Mouse (Mus musculus) stomach, embryonic 14.5 days (tissue): ENCODE results near the gene Vps16. TPM values are rescaled to one million over a fixed set of nuclear protein-coding genes. Genes with fewer than 3 reads are reported as not detected.
A peak's percentile ranks its signal among the peaks of the same experiment; 100 is the strongest.

ENCODE experiments used
- ATAC-seq: fragments of 200-750 bp; cut with Nextera tagmentation; 2 replicates; pipeline ENCODE4 v1.8.0; 2017; ENCODE audit warnings: low read depth, moderate TSS enrichment; ENCODE audit not compliant: insufficient number of reproducible peaks, insufficient read depth, low FRiP score
- H3K27ac ChIP-seq: fragments of 300-500 bp; sonication (generic); 2 replicates; pipeline ENCODE4 v1.5.1; 2014; ENCODE audit warnings: mild to moderate bottlenecking, low read length, moderate library complexity, mixed read lengths
- H3K27me3 ChIP-seq: fragments of 300-500 bp; sonication (generic); 2 replicates; pipeline ENCODE4 v1.6.1; 2014; ENCODE audit warnings: low read length, control low read depth, mixed read lengths; ENCODE audit not compliant: control insufficient read depth, insufficient read depth
- H3K36me3 ChIP-seq: fragments of 300-500 bp; sonication (generic); 2 replicates; pipeline ENCODE4 v1.6.1; 2014; ENCODE audit warnings: mild to moderate bottlenecking, control low read depth, low read length, moderate library complexity, mixed read lengths; ENCODE audit not compliant: control insufficient read depth, insufficient read depth
- H3K4me1 ChIP-seq: fragments of 300-500 bp; sonication (generic); 2 replicates; pipeline ENCODE4 v1.6.1; 2014; ENCODE audit warnings: low read length, control low read depth, mixed read lengths; ENCODE audit not compliant: control insufficient read depth, insufficient read depth
- H3K4me2 ChIP-seq: fragments of 300-500 bp; sonication (generic); replicated peaks from 2 replicates; pipeline ENCODE4 v1.6.1; 2014; ENCODE audit warnings: low read depth, low read length, control low read depth
- H3K4me3 ChIP-seq: fragments of 300-500 bp; sonication (generic); 2 replicates; pipeline ENCODE4 v1.5.1; 2014; ENCODE audit warnings: low read depth, low read length, control low read depth
- H3K9ac ChIP-seq: fragments of 300-500 bp; sonication (generic); replicated peaks from 2 replicates; pipeline ENCODE4 v1.6.1; 2014; ENCODE audit warnings: low read depth, mild to moderate bottlenecking, control low read depth, low read length, moderate library complexity, mixed read lengths
- H3K9me3 ChIP-seq: fragments of 300-500 bp; sonication (generic); 2 replicates; pipeline ENCODE4 v1.6.1; 2016; ENCODE audit warnings: low read depth, low read length, control low read depth; ENCODE audit not compliant: control insufficient read depth
- WGBS: fragments of 180-500 bp; shearing (Covaris S2); extraction: QIAGEN DNeasy Blood & Tissue Kit; methylation state at CpG from one replicate; pipeline ENCODE4 v1.1.7; 2014; 5-methylcytosine and 5-hydroxymethylcytosine counted together
- polyA plus RNA-seq: library from polyadenylated mRNA; unstranded; fragments of >200 nt; fragmentation: Nextera tagmentation; extraction: Ambion mirVana; gene quantifications from 2 replicates; pipeline ENCODE4 v1.2.1, GENCODE M21; 2014

The Vps16 gene
- polyA plus RNA-seq, 1 experiment from 2014 or later, result 71.3 TPM

- 8% methylated on average over 17 of the region's 17 CpGs for WGBS
- Histone ChIP-seq H3K27ac (no peak overlapping the region), H3K4me3 (peak overlapping the region; percentile 82), H3K4me1 (peaks cover 17% of the 10 kb centered on the region; the same call in 1 of the 2 replicates), H3K9ac (peak overlapping the region; percentile 69; the same call in 1 of the 2 replicates), H3K4me2 (peak overlapping the region; percentile 61), H3K36me3 (0 out of 2 replicates have a peak, but pooled peaks cover 3% of the 10 kb centered on the region), H3K9me3 (no peaks in the 10 kb centered on the region), H3K27me3 (no peaks in the 10 kb centered on the region)
- ATAC-seq, result no peak
Observed at GRCm38 (mm10) chr2:130449021-130449793, 25.1 kb downstream of the Vps16 start.

GRCm38 (mm10) chr2:130449794-130450433 is 25.8 kb downstream of the Vps16 start, which contains the start of gene Ptpra:
Gene Ptpra (plus strand): TSS chr2:130450278.
- Histone ChIP-seq H3K27me3 (no peaks in the 10 kb centered on the region), H3K4me2 (peak within 1 kb of the TSS; percentile 61), H3K4me3 (peak within 1 kb of the TSS; percentile 82), H3K4me1 (peaks cover 18% of the 10 kb centered on the region; the same call in 1 of the 2 replicates), H3K27ac (peak within 1 kb of the TSS; percentile 75), H3K9ac (peak within 1 kb of the TSS; percentile 69), H3K9me3 (no peaks in the 10 kb centered on the region), H3K36me3 (no peaks in the 10 kb centered on the region)
- peak; percentile 96 for ATAC-seq
- under 1% methylated on average over 45 of the region's 50 CpGs for WGBS

- H3K4me2 ChIP-seq, result peak overlapping the region; percentile 61
- H3K9me3 ChIP-seq, result no peaks in the 10 kb centered on the region
- H3K9ac ChIP-seq, result peak overlapping the region; percentile 69
- under 1% methylated on average over 44 of the region's 47 CpGs for WGBS
- peaks cover 19% of the 10 kb centered on the region; the same call in 1 of the 2 replicates for H3K4me1 ChIP-seq
- no peaks in the 10 kb centered on the region for H3K27me3 ChIP-seq
- H3K36me3 ChIP-seq, result no peaks in the 10 kb centered on the region
- peak overlapping the region; percentile 75 for H3K27ac ChIP-seq
- peak overlapping the region; percentile 82 for H3K4me3 ChIP-seq
- ATAC-seq, result peak; percentile 85
Observed at GRCm38 (mm10) chr2:130450434-130450796, 26.3 kb downstream of the Vps16 start.

GRCm38 (mm10) chr2:130451086-130451726 is 27.1 kb downstream of the Vps16 start:
- H3K4me2 ChIP-seq, result peak overlapping the region; percentile 61
- no peak for ATAC-seq
- no peak overlapping the region for H3K27ac ChIP-seq
- peak overlapping the region; percentile 82 for H3K4me3 ChIP-seq
- H3K4me1 ChIP-seq, result peaks cover 19% of the 10 kb centered on the region; the same call in 1 of the 2 replicates
- H3K9me3 ChIP-seq, result no peaks in the 10 kb centered on the region
- peak overlapping the region; percentile 69; the same call in 1 of the 2 replicates for H3K9ac ChIP-seq
- WGBS, result 64% methylated on average over 14 of the region's 14 CpGs
- H3K27me3 ChIP-seq, result no peaks in the 10 kb centered on the region
- no peaks in the 10 kb centered on the region for H3K36me3 ChIP-seq

- 64% methylated on average over 3 of the region's 3 CpGs for WGBS
- Histone ChIP-seq H3K9me3 (no peaks in the 10 kb centered on the region), H3K4me2 (peak overlapping the region; percentile 61), H3K4me1 (peaks cover 19% of the 10 kb centered on the region; the same call in 1 of the 2 replicates), H3K4me3 (peak overlapping the region; percentile 82; the same call in 1 of the 2 replicates), H3K9ac (no peak overlapping the region), H3K36me3 (no peaks in the 10 kb centered on the region), H3K27ac (no peak overlapping the region), H3K27me3 (no peaks in the 10 kb centered on the region)
- ATAC-seq, result no peak
Observed at GRCm38 (mm10) chr2:130451727-130452090, 27.6 kb downstream of the Vps16 start.

- H3K27ac ChIP-seq, result no peak overlapping the region
Observed at GRCm38 (mm10) chr2:130452266-130452665, 28.1 kb downstream of the Vps16 start.

GRCm38 (mm10) chr2:130453421-130453820 is 29.3 kb downstream of the Vps16 start:
- H3K9me3 ChIP-seq, result no peaks in the 10 kb centered on the region
- H3K36me3 ChIP-seq, result no peaks in the 10 kb centered on the region
- H3K9ac ChIP-seq, result no peak overlapping the region
- peaks cover 19% of the 10 kb centered on the region; the same call in 1 of the 2 replicates for H3K4me1 ChIP-seq
- H3K27me3 ChIP-seq, result no peaks in the 10 kb centered on the region
- WGBS, result 66% methylated on average over 6 of the region's 6 CpGs
- ATAC-seq, result no peak
- H3K4me3 ChIP-seq, result no peak overlapping the region
- H3K27ac ChIP-seq, result no peak overlapping the region
- H3K4me2 ChIP-seq, result no peak overlapping the region

More at GRCm38 (mm10) chr2:130452266-130452665, 28.1 kb downstream of the Vps16 start:
- Histone ChIP-seq H3K9me3 (no peaks in the 10 kb centered on the region), H3K4me1 (peaks cover 19% of the 10 kb centered on the region; the same call in 1 of the 2 replicates), H3K36me3 (no peaks in the 10 kb centered on the region), H3K4me3 (no peak overlapping the region), H3K4me2 (no peak overlapping the region), H3K27me3 (no peaks in the 10 kb centered on the region), H3K9ac (no peak overlapping the region)
- ATAC-seq, result no peak
- 62% methylated on average over 2 of the region's 2 CpGs for WGBS

GRCm38 (mm10) chr2:130454748-130455370 is 30.7 kb downstream of the Vps16 start:
- no peaks in the 10 kb centered on the region for H3K36me3 ChIP-seq
- H3K4me1 ChIP-seq, result peaks cover 14% of the 10 kb centered on the region; the same call in 1 of the 2 replicates
- H3K9ac ChIP-seq, result no peak overlapping the region
- no peak for ATAC-seq
- no peak overlapping the region for H3K4me3 ChIP-seq
- H3K4me2 ChIP-seq, result no peak overlapping the region
- no peaks in the 10 kb centered on the region for H3K9me3 ChIP-seq
- no peak overlapping the region for H3K27ac ChIP-seq
- no peaks in the 10 kb centered on the region for H3K27me3 ChIP-seq
- WGBS, result 61% methylated on average over 6 of the region's 6 CpGs
